ENCODE assay signal across 8 mouse cellular contexts in genomic region chr11:97150411-97151330, GRCm38 (mm10). TPM values are rescaled to one million over a fixed set of nuclear protein-coding genes. Genes with fewer than 3 reads are reported as not detected.
DNase-seq lines count a peak whose midpoint lies in the region; ATAC-seq and TF ChIP-seq lines count a peak whose summit lies in the region.

No protein-coding gene starts in this region.

- H3K27me3 ChIP-seq in embryonic facial prominence, embryonic 11.5 days (ENCODE audit: control insufficient read depth, insufficient read depth, low read length) = no peaks in the 10 kb centered on the region
- H3K27me3 ChIP-seq in heart, embryonic 10.5 days (ENCODE audit: insufficient read depth, poor library complexity, severe bottlenecking) = peaks cover 25% of the 10 kb centered on the region
- H3K27me3 ChIP-seq in kidney, embryonic 15.5 days = peaks cover 16% of the 10 kb centered on the region; the same call in 1 of the 2 replicates
- peaks cover 8% of the 10 kb centered on the region for H3K27me3 ChIP-seq in liver, adult 2 months (ENCODE audit: control insufficient read depth, insufficient read depth, low read length)
- no peaks in the 10 kb centered on the region for H3K27me3 ChIP-seq in midbrain, postnatal 0 days (ENCODE audit: insufficient read depth, low read length)

- peak; percentile 45 for DNase-seq in urinary bladder, postnatal 14 days (ENCODE audit: low spot score)
- DNase-seq in urinary bladder, adult 2 months (ENCODE audit: low spot score) = no peak
- DNase-seq in embryonic facial prominence, embryonic 11.5 days (ENCODE audit: low spot score) = peak; percentile 87
- DNase-seq in heart, embryonic 10.5 days (ENCODE audit: low spot score) = peak; percentile 84
- DNase-seq in liver, adult 2 months (ENCODE audit: extremely low read depth, low read depth, low spot score) = no peak
- DNase-seq in midbrain, postnatal 0 days (ENCODE audit: low spot score) = peak; percentile 88
- DNase-seq in yolk sac, embryonic 10.5 days (ENCODE audit: low spot score) = peak; percentile 84

- H3K4me3 ChIP-seq in embryonic facial prominence, embryonic 11.5 days (ENCODE audit: low read depth, low read length) = peak overlapping the region; percentile 75
- H3K4me3 ChIP-seq in heart, embryonic 10.5 days = peak overlapping the region; percentile 83
- H3K4me3 ChIP-seq in kidney, embryonic 15.5 days (replicated peaks) = peak overlapping the region; percentile 77
- H3K4me3 ChIP-seq in liver, adult 2 months (ENCODE audit: insufficient read depth, low read depth, low read length) = peak overlapping the region; percentile 88
- H3K4me3 ChIP-seq in midbrain, postnatal 0 days (ENCODE audit: low read depth, low read length) = peak overlapping the region; percentile 82

- H3K27ac ChIP-seq in embryonic facial prominence, embryonic 11.5 days (replicated peaks; ENCODE audit: low read depth, low read length) = peak overlapping the region; percentile 84
- H3K27ac ChIP-seq in heart, embryonic 10.5 days = peak overlapping the region; percentile 93
- peak overlapping the region; percentile 91 for H3K27ac ChIP-seq in kidney, embryonic 15.5 days
- peak overlapping the region; percentile 78 for H3K27ac ChIP-seq in liver, adult 2 months (replicated peaks; ENCODE audit: insufficient read depth, low read depth, low read length)
- peak overlapping the region; percentile 87 for H3K27ac ChIP-seq in midbrain, postnatal 0 days (ENCODE audit: low read depth, low read length)

- TF ChIP-seq CTCF in liver, adult 2 months (IDR thresholded peaks at IDR 0.05; ENCODE audit: low read depth, low read length) = no peak
- TF ChIP-seq CTCF in midbrain, postnatal 0 days (IDR thresholded peaks at IDR 0.05) = no peak

- H3K79me2 ChIP-seq in liver, adult 2 months (ENCODE audit: control insufficient read depth, insufficient read depth, low read length) = no peaks in the 10 kb centered on the region; the same call in 1 of the 2 replicates

- H3K4me1 ChIP-seq in embryonic facial prominence, embryonic 11.5 days (ENCODE audit: control insufficient read depth, insufficient read depth, low read length) = peaks cover 7% of the 10 kb centered on the region
- H3K4me1 ChIP-seq in heart, embryonic 10.5 days = peaks cover 62% of the 10 kb centered on the region
- peaks cover 48% of the 10 kb centered on the region for H3K4me1 ChIP-seq in kidney, embryonic 15.5 days
- peaks cover 2% of the 10 kb centered on the region; the same call in 1 of the 2 replicates for H3K4me1 ChIP-seq in liver, adult 2 months (ENCODE audit: control insufficient read depth, insufficient read depth, low read length)
- peaks cover 15% of the 10 kb centered on the region for H3K4me1 ChIP-seq in midbrain, postnatal 0 days (ENCODE audit: insufficient read depth, low read length)

- TF ChIP-seq POLR2A in liver, adult 2 months (IDR thresholded peaks at IDR 0.05; ENCODE audit: extremely low read depth, insufficient read depth, low read length) = 0 out of 2 replicates have a peak, but pooled peaks have one; percentile 6

- WGBS in embryonic facial prominence, embryonic 11.5 days = under 1% methylated on average over 80 of the region's 102 CpGs
- WGBS in heart, embryonic 10.5 days = under 1% methylated on average over 101 of the region's 102 CpGs
- WGBS in kidney, embryonic 15.5 days = under 1% methylated on average over 85 of the region's 102 CpGs
- WGBS in liver, adult 2 months = 1% methylated on average over 100 of the region's 102 CpGs
- under 1% methylated on average over 77 of the region's 102 CpGs for WGBS in midbrain, postnatal 0 days

- H3K9ac ChIP-seq in embryonic facial prominence, embryonic 11.5 days (replicated peaks; ENCODE audit: low read length) = peak overlapping the region; percentile 79
- H3K9ac ChIP-seq in kidney, embryonic 15.5 days = peak overlapping the region; percentile 67
- H3K9ac ChIP-seq in liver, adult 2 months (ENCODE audit: low read depth, low read length) = peak overlapping the region; percentile 78
- H3K9ac ChIP-seq in midbrain, postnatal 0 days (replicated peaks; ENCODE audit: low read length, poor library complexity, severe bottlenecking) = peak overlapping the region; percentile 94

- H3K4me2 ChIP-seq in embryonic facial prominence, embryonic 11.5 days (ENCODE audit: low read depth, low read length) = peak overlapping the region; percentile 92
- H3K4me2 ChIP-seq in kidney, embryonic 15.5 days = peak overlapping the region; percentile 97
- H3K4me2 ChIP-seq in midbrain, postnatal 0 days (ENCODE audit: low read depth, low read length, poor library complexity, severe bottlenecking) = peak overlapping the region; percentile 75

- H3K36me3 ChIP-seq in embryonic facial prominence, embryonic 11.5 days (replicated peaks; ENCODE audit: control insufficient read depth, insufficient read depth, low read depth, low read length) = no peaks in the 10 kb centered on the region; the same call in 1 of the 2 replicates
- H3K36me3 ChIP-seq in heart, embryonic 10.5 days = peaks cover 26% of the 10 kb centered on the region
- peaks cover 20% of the 10 kb centered on the region; the same call in 1 of the 2 replicates for H3K36me3 ChIP-seq in kidney, embryonic 15.5 days
- H3K36me3 ChIP-seq in liver, adult 2 months (ENCODE audit: control insufficient read depth, insufficient read depth, low read length) = no peaks in the 10 kb centered on the region
- H3K36me3 ChIP-seq in midbrain, postnatal 0 days (ENCODE audit: insufficient read depth, low read length) = peaks cover 22% of the 10 kb centered on the region

- no peaks in the 10 kb centered on the region for H3K9me3 ChIP-seq in embryonic facial prominence, embryonic 11.5 days (replicated peaks; ENCODE audit: control insufficient read depth, low read length)
- no peaks in the 10 kb centered on the region for H3K9me3 ChIP-seq in heart, embryonic 10.5 days
- H3K9me3 ChIP-seq in kidney, embryonic 15.5 days (replicated peaks) = no peaks in the 10 kb centered on the region
- no peaks in the 10 kb centered on the region for H3K9me3 ChIP-seq in midbrain, postnatal 0 days (ENCODE audit: low read length)

- peak; percentile 68 for ATAC-seq in embryonic facial prominence, embryonic 11.5 days (replicated peaks; ENCODE audit: insufficient number of reproducible peaks, low FRiP score, low TSS enrichment, low read depth)
- ATAC-seq in kidney, embryonic 15.5 days (replicated peaks; ENCODE audit: low FRiP score) = peak; percentile 64
- peak; percentile 85 for ATAC-seq in midbrain, postnatal 0 days (ENCODE audit: low FRiP score)

RNA-seq across cellular contexts. Expression of gene Tbkbp1, which starts 0.6 kb away (rescaled TPM):
- polyA plus RNA-seq in urinary bladder, adult 2 months (2012; rRNA removed) = 21.3 and 31.5 TPM in 2 replicates
- polyA plus RNA-seq in embryonic facial prominence, embryonic 11.5 days (2014; fragmentation: Nextera tagmentation; extraction: Ambion mirVana) = 3.3 and 4.8 TPM in 2 replicates
- polyA plus RNA-seq in heart, embryonic 10.5 days (2016; fragmentation: Nextera tagmentation; extraction: Ambion mirVana) = 7.6 and 8.4 TPM in 2 replicates
- polyA plus RNA-seq in kidney, embryonic 15.5 days (2015; fragmentation: Nextera tagmentation; extraction: Ambion mirVana) = 5.5 and 5.8 TPM in 2 replicates
- 1.0 and 1.9 TPM in 2 replicates for total RNA-seq in liver, adult 2 months (2014; rRNA removed)
- 6.1 and 6.4 TPM in 2 replicates for polyA plus RNA-seq in liver, adult 2 months (2012; rRNA removed)
- total RNA-seq in midbrain, postnatal 0 days (2014; rRNA removed) = 43.9 and 45.3 TPM in 2 replicates
- 9.5 and 10.3 TPM in 2 replicates for polyA plus RNA-seq in midbrain, postnatal 0 days (2015; fragmentation: Nextera tagmentation; extraction: Ambion mirVana)

RNA-seq across cellular contexts. Expression of gene Tbx21, which starts 35.5 kb away (rescaled TPM):
- polyA plus RNA-seq in urinary bladder, adult 2 months (2012; rRNA removed) = 1.1 and 1.4 TPM in 2 replicates
- polyA plus RNA-seq in embryonic facial prominence, embryonic 11.5 days (2014; fragmentation: Nextera tagmentation; extraction: Ambion mirVana) = not detected in 2 replicates
- polyA plus RNA-seq in heart, embryonic 10.5 days (2016; fragmentation: Nextera tagmentation; extraction: Ambion mirVana) = 0.21 TPM in 1 of 2 replicates, not detected in the other
- polyA plus RNA-seq in kidney, embryonic 15.5 days (2015; fragmentation: Nextera tagmentation; extraction: Ambion mirVana) = 0.14 and 0.27 TPM in 2 replicates
- 0.09 and 0.13 TPM in 2 replicates for total RNA-seq in liver, adult 2 months (2014; rRNA removed)
- 0.22 and 0.38 TPM in 2 replicates for polyA plus RNA-seq in liver, adult 2 months (2012; rRNA removed)
- 0.11 and 0.24 TPM in 2 replicates for total RNA-seq in midbrain, postnatal 0 days (2014; rRNA removed)
- polyA plus RNA-seq in midbrain, postnatal 0 days (2015; fragmentation: Nextera tagmentation; extraction: Ambion mirVana) = 0.14 and 0.15 TPM in 2 replicates

RNA-seq across cellular contexts. Expression of gene Kpnb1, which starts 37.0 kb away (rescaled TPM):
- polyA plus RNA-seq in urinary bladder, adult 2 months (2012; rRNA removed) = 70.8 and 80.2 TPM in 2 replicates
- 98.7 and 103 TPM in 2 replicates for polyA plus RNA-seq in embryonic facial prominence, embryonic 11.5 days (2014; fragmentation: Nextera tagmentation; extraction: Ambion mirVana)
- 50.6 and 72.2 TPM in 2 replicates for polyA plus RNA-seq in heart, embryonic 10.5 days (2016; fragmentation: Nextera tagmentation; extraction: Ambion mirVana)
- 55.1 and 56.3 TPM in 2 replicates for polyA plus RNA-seq in kidney, embryonic 15.5 days (2015; fragmentation: Nextera tagmentation; extraction: Ambion mirVana)
- 40.7 and 44.6 TPM in 2 replicates for total RNA-seq in liver, adult 2 months (2014; rRNA removed)
- 14.9 and 16.2 TPM in 2 replicates for polyA plus RNA-seq in liver, adult 2 months (2012; rRNA removed)
- total RNA-seq in midbrain, postnatal 0 days (2014; rRNA removed) = 104 and 118 TPM in 2 replicates
- 23.0 and 25.0 TPM in 2 replicates for polyA plus RNA-seq in midbrain, postnatal 0 days (2015; fragmentation: Nextera tagmentation; extraction: Ambion mirVana)

Comparison
In these comparisons a context has a peak if more than half of its experiments do, and no peak if none do; other contexts are left out.
1. DNase-seq: peak in urinary bladder, postnatal 14 days (single experiment), embryonic facial prominence, embryonic 11.5 days (single experiment), heart, embryonic 10.5 days (single experiment), midbrain, postnatal 0 days (single experiment) and yolk sac, embryonic 10.5 days (single experiment); none in urinary bladder, adult 2 months (single experiment) and liver, adult 2 months (single experiment).
2. Peak in every context shown above with its lines, with median percentiles within 50 percentile points of each other: ATAC-seq, H3K27ac ChIP-seq, H3K4me2 ChIP-seq, H3K4me3 ChIP-seq and H3K9ac ChIP-seq.